In genomic region chr14:50943932-50944667, GRCm38 (mm10) we compare ENCODE assay signal across 8 mouse cellular contexts. TPM values are rescaled to one million over a fixed set of nuclear protein-coding genes. Genes with fewer than 3 reads are reported as not detected.
DNase-seq lines count a peak whose midpoint lies in the region; ATAC-seq and TF ChIP-seq lines count a peak whose summit lies in the region.

Gm49342 (plus strand) TSS chr14:50944517.

- TF ChIP-seq CTCF in layer of hippocampus, adult 2 months (conservative IDR thresholded peaks at IDR 0.05) = no peak
- TF ChIP-seq CTCF in lung, embryonic 14.5 days (IDR thresholded peaks at IDR 0.05; ENCODE audit: low read depth) = peak; percentile 59
- TF ChIP-seq CTCF in olfactory bulb, adult 2 months (IDR thresholded peaks at IDR 0.05; ENCODE audit: insufficient read depth, low read depth, low read length) = no peak
- peak; percentile 61; the same call in 1 of the 2 replicates for TF ChIP-seq CTCF in thymus, adult 2 months (IDR thresholded peaks at IDR 0.05; ENCODE audit: borderline replicate concordance, control insufficient read depth, extremely low read depth, insufficient read depth, low read length, poor library complexity)

- H3K9ac ChIP-seq in forebrain, embryonic 16.5 days (replicated peaks; ENCODE audit: low read depth, low read length) = peak within 1 kb of the TSS; percentile 59
- peak within 1 kb of the TSS; percentile 59 for H3K9ac ChIP-seq in lung, embryonic 14.5 days

- no peaks in the 10 kb centered on the region for H3K27me3 ChIP-seq in forebrain, embryonic 16.5 days (replicated peaks; ENCODE audit: control insufficient read depth, insufficient read depth, low read length)
- H3K27me3 ChIP-seq in lung, embryonic 14.5 days (ENCODE audit: insufficient read depth, low read length) = no peaks in the 10 kb centered on the region
- no peaks in the 10 kb centered on the region for H3K27me3 ChIP-seq in thymus, adult 2 months (ENCODE audit: control insufficient read depth, insufficient read depth, low read length)

- H3K27ac ChIP-seq in forebrain, embryonic 16.5 days (ENCODE audit: low read length) = peak within 1 kb of the TSS; percentile 75
- H3K27ac ChIP-seq in layer of hippocampus, adult 2 months = peak within 1 kb of the TSS; percentile 87
- peak within 1 kb of the TSS; percentile 88 for H3K27ac ChIP-seq in lung, embryonic 14.5 days (ENCODE audit: low read depth)
- peak within 1 kb of the TSS; percentile 79 for H3K27ac ChIP-seq in olfactory bulb, adult 2 months (ENCODE audit: insufficient read depth, low read depth, low read length)
- peak within 1 kb of the TSS; percentile 47 for H3K27ac ChIP-seq in thymus, adult 2 months (ENCODE audit: control insufficient read depth, insufficient read depth, low read length)

- TF ChIP-seq POLR2A in olfactory bulb, adult 2 months (IDR thresholded peaks at IDR 0.05; ENCODE audit: insufficient read depth, low read depth, low read length) = peak; percentile 88
- TF ChIP-seq POLR2A in thymus, adult 2 months (IDR thresholded peaks at IDR 0.05; ENCODE audit: control insufficient read depth, extremely low read depth, insufficient read depth, low read length, poor library complexity) = peak; percentile 40; the same call in 1 of the 2 replicates

- peak within 1 kb of the TSS; percentile 63 for H3K4me2 ChIP-seq in forebrain, embryonic 16.5 days (ENCODE audit: low read length)
- peak within 1 kb of the TSS; percentile 67 for H3K4me2 ChIP-seq in lung, embryonic 14.5 days

- DNase-seq in ES-CJ7 (ENCODE audit: low read depth, low spot score) = peak; percentile 98
- DNase-seq in cerebellum, adult 11-12 months = peak; percentile 91
- peak; percentile 95 to 98 for DNase-seq in heart, postnatal 36 days
- DNase-seq in layer of hippocampus, adult 2 months (ENCODE audit: low spot score in 2 of 2) = peak; percentile 83 to 85
- DNase-seq in lung, embryonic 14.5 days = peak; percentile 96
- peak; percentile 82 for DNase-seq in thymus, adult 2 months

- peak; percentile 95 for ATAC-seq in forebrain, embryonic 16.5 days
- peak; percentile 99 for ATAC-seq in lung, embryonic 14.5 days (ENCODE audit: insufficient read depth)

- peak within 1 kb of the TSS; percentile 53 for H3K4me3 ChIP-seq in forebrain, embryonic 16.5 days (replicated peaks; ENCODE audit: low read length)
- H3K4me3 ChIP-seq in layer of hippocampus, adult 2 months = peak within 1 kb of the TSS; percentile 68
- H3K4me3 ChIP-seq in lung, embryonic 14.5 days (ENCODE audit: low read depth, low read length) = peak within 1 kb of the TSS; percentile 48
- H3K4me3 ChIP-seq in olfactory bulb, adult 2 months (ENCODE audit: insufficient read depth, low read depth, low read length) = peak within 1 kb of the TSS; percentile 81
- H3K4me3 ChIP-seq in thymus, adult 2 months (ENCODE audit: control insufficient read depth, insufficient read depth, low read length) = peak within 1 kb of the TSS; percentile 49

- H3K9me3 ChIP-seq in forebrain, embryonic 16.5 days (ENCODE audit: control insufficient read depth, low read length) = no peaks in the 10 kb centered on the region
- H3K9me3 ChIP-seq in lung, embryonic 14.5 days (ENCODE audit: low read depth, low read length) = no peaks in the 10 kb centered on the region

- H3K36me3 ChIP-seq in forebrain, embryonic 16.5 days (ENCODE audit: control insufficient read depth, insufficient read depth) = no peaks in the 10 kb centered on the region
- no peaks in the 10 kb centered on the region for H3K36me3 ChIP-seq in lung, embryonic 14.5 days (ENCODE audit: insufficient read depth)
- no peaks in the 10 kb centered on the region; the same call in 1 of the 2 replicates for H3K36me3 ChIP-seq in thymus, adult 2 months (ENCODE audit: control insufficient read depth, insufficient read depth, low read length)

- peaks cover 10% of the 10 kb centered on the region for H3K4me1 ChIP-seq in forebrain, embryonic 16.5 days (replicated peaks; ENCODE audit: control insufficient read depth, insufficient read depth, low read length)
- H3K4me1 ChIP-seq in lung, embryonic 14.5 days (ENCODE audit: insufficient read depth) = no peaks in the 10 kb centered on the region
- 0 out of 2 replicates have a peak, but pooled peaks cover 2% of the 10 kb centered on the region for H3K4me1 ChIP-seq in olfactory bulb, adult 2 months (ENCODE audit: control insufficient read depth, insufficient read depth, low read length)
- peaks cover 7% of the 10 kb centered on the region for H3K4me1 ChIP-seq in thymus, adult 2 months (replicated peaks; ENCODE audit: control insufficient read depth, insufficient read depth, low read length)

- WGBS in forebrain, embryonic 16.5 days = 16% methylated on average over 31 of the region's 31 CpGs
- WGBS in lung, embryonic 14.5 days = 11% methylated on average over 31 of the region's 31 CpGs
- WGBS in olfactory bulb, adult 2 months = 10% methylated on average over 31 of the region's 31 CpGs
- 3% methylated on average over 31 of the region's 31 CpGs for WGBS in thymus, adult 2 months

- intact Hi-C loops in heart, postnatal 36 days (cut with DNase I) = loop anchor here (2.0 kb wide), 1 partner anchor 13 kb away; the partner anchor contains the start of genes Pip4p1 and Pnp

RNA-seq across cellular contexts. Expression of gene Gm49342, which starts in this region (rescaled TPM):
- 3.2 TPM in 1 of 2 replicates, not detected in the other for polyA plus RNA-seq in forebrain, embryonic 16.5 days (2015; fragmentation: Nextera tagmentation; extraction: Ambion mirVana)
- total RNA-seq in heart, postnatal 36 days (2021) = 10 to 100 TPM; 10.1 to 10.6 TPM
- total RNA-seq in layer of hippocampus, adult 2 months (2021) = 10 to 100 TPM in 1 of 2 experiments, 1 to 10 TPM in 1; 5.2 to 12.0 TPM
- not detected in 2 replicates for polyA plus RNA-seq in lung, embryonic 14.5 days (2014; fragmentation: Nextera tagmentation; extraction: Ambion mirVana)
- polyA plus RNA-seq in olfactory bulb, adult 2 months (2012; ENCODE audit: insufficient read depth, insufficient read length, low replicate concordance, missing spikeins) = not detected in 2 replicates
- 20.1 and 27.8 TPM in 2 replicates for polyA plus RNA-seq in thymus, adult 2 months (2012; rRNA removed)

Comparison
In these comparisons a context has a peak if more than half of its experiments do, and no peak if none do; other contexts are left out.
1. Peak in every context shown above with its lines: DNase-seq, ATAC-seq, H3K4me3 ChIP-seq and H3K27ac ChIP-seq.
2. Peak in DNase-seq, ATAC-seq, H3K4me3 ChIP-seq, H3K27ac ChIP-seq, H3K9ac ChIP-seq and H3K4me2 ChIP-seq in lung, embryonic 14.5 days; RNA of the gene not detected or under 1 TPM.
3. CTCF ChIP-seq: peak in lung, embryonic 14.5 days (single experiment) and thymus, adult 2 months (single experiment); none in layer of hippocampus, adult 2 months (single experiment) and olfactory bulb, adult 2 months (single experiment).